Mouse (Mus musculus): ENCODE data around the gene Fam76a. TPM values are rescaled to one million over a fixed set of nuclear protein-coding genes. Genes with fewer than 3 reads are reported as not detected.
A peak's percentile ranks its signal among the peaks of the same experiment; 100 is the strongest.

Fam76a gene
- 43.9 and 47.4 TPM in 2 replicates for polyA plus RNA-seq (2015; fragmentation: Nextera tagmentation; extraction: Ambion mirVana)

- Histone ChIP-seq H3K9me3 (no peaks in the 10 kb centered on the region), H3K27ac (peak within 1 kb of the TSS; percentile 88), H3K4me1 (peaks cover 11% of the 10 kb centered on the region), H3K9ac (peak within 1 kb of the TSS; percentile 92), H3K4me3 (peak within 1 kb of the TSS; percentile 92), H3K36me3 (peaks cover 18% of the 10 kb centered on the region; the same call in 1 of the 2 replicates), H3K4me2 (peak within 1 kb of the TSS; percentile 77), H3K27me3 (no peaks in the 10 kb centered on the region)
- WGBS = under 1% methylated on average over 48 of the region's 53 CpGs
- ATAC-seq (ENCODE audit: insufficient number of reproducible peaks, low FRiP score, low TSS enrichment, low read depth) = peak; percentile 99
Measured at GRCm38 (mm10) chr4:132922558-132923008, at the start of gene Fam76a. Gene Fam76a (minus strand): TSS chr4:132922558.

- Histone ChIP-seq H3K27me3 (peaks cover 17% of the 10 kb centered on the region), H3K27ac (no peak overlapping the region), H3K9ac (no peak overlapping the region), H3K4me2 (no peak overlapping the region), H3K9me3 (no peaks in the 10 kb centered on the region), H3K36me3 (no peaks in the 10 kb centered on the region), H3K4me3 (no peak overlapping the region), H3K4me1 (peaks cover 28% of the 10 kb centered on the region)
- WGBS = 58% methylated on average over 3 of the region's 3 CpGs
- no peak for ATAC-seq (ENCODE audit: insufficient number of reproducible peaks, low FRiP score, low TSS enrichment, low read depth)
Measured at GRCm38 (mm10) chr4:132972101-132972500, 49.7 kb upstream of the Fam76a start.

GRCm38 (mm10) chr4:132971601-132972000 lies 49.2 kb upstream of the Fam76a start:
- Histone ChIP-seq H3K27me3 (peaks cover 17% of the 10 kb centered on the region), H3K4me2 (no peak overlapping the region), H3K4me1 (peaks cover 28% of the 10 kb centered on the region), H3K27ac (no peak overlapping the region), H3K4me3 (no peak overlapping the region), H3K9ac (no peak overlapping the region), H3K9me3 (no peaks in the 10 kb centered on the region), H3K36me3 (no peaks in the 10 kb centered on the region)
- 72% methylated on average over 6 of the region's 6 CpGs for WGBS
- ATAC-seq (ENCODE audit: insufficient number of reproducible peaks, low FRiP score, low TSS enrichment, low read depth) = no peak

- H3K4me3 ChIP-seq = no peak overlapping the region
- H3K9me3 ChIP-seq = no peaks in the 10 kb centered on the region
- no peak overlapping the region for H3K9ac ChIP-seq
- H3K36me3 ChIP-seq = no peaks in the 10 kb centered on the region
- WGBS = 27% methylated on average over 6 of the region's 6 CpGs
- ATAC-seq (ENCODE audit: insufficient number of reproducible peaks, low FRiP score, low TSS enrichment, low read depth) = no peak
- H3K27ac ChIP-seq = no peak overlapping the region
- no peaks in the 10 kb centered on the region; the same call in 1 of the 2 replicates for H3K27me3 ChIP-seq
- peaks cover 9% of the 10 kb centered on the region; the same call in 1 of the 2 replicates for H3K4me1 ChIP-seq
- H3K4me2 ChIP-seq = no peak overlapping the region
Measured at GRCm38 (mm10) chr4:132968105-132968938, 46.0 kb upstream of the Fam76a start.

GRCm38 (mm10) chr4:132964473-132964872 lies 42.1 kb upstream of the Fam76a start:
- H3K9me3 ChIP-seq = no peaks in the 10 kb centered on the region
- H3K27ac ChIP-seq = no peak overlapping the region
- H3K4me1 ChIP-seq = peaks cover 21% of the 10 kb centered on the region
- no peaks in the 10 kb centered on the region for H3K27me3 ChIP-seq
- no peak overlapping the region for H3K4me3 ChIP-seq
- no peak overlapping the region for H3K4me2 ChIP-seq
- no peaks in the 10 kb centered on the region for H3K36me3 ChIP-seq
- no peak overlapping the region for H3K9ac ChIP-seq
- no peak for ATAC-seq (ENCODE audit: insufficient number of reproducible peaks, low FRiP score, low TSS enrichment, low read depth)
- WGBS = 38% methylated on average over 5 of the region's 5 CpGs

- no peak overlapping the region for H3K4me3 ChIP-seq
- no peak for ATAC-seq (ENCODE audit: insufficient number of reproducible peaks, low FRiP score, low TSS enrichment, low read depth)
- no peak overlapping the region for H3K4me2 ChIP-seq
- 49% methylated on average over 3 of the region's 3 CpGs for WGBS
- no peaks in the 10 kb centered on the region for H3K9me3 ChIP-seq
- no peaks in the 10 kb centered on the region for H3K36me3 ChIP-seq
- no peak overlapping the region for H3K9ac ChIP-seq
- peaks cover 25% of the 10 kb centered on the region for H3K4me1 ChIP-seq
- H3K27me3 ChIP-seq = no peaks in the 10 kb centered on the region
- H3K27ac ChIP-seq = no peak overlapping the region
Measured at GRCm38 (mm10) chr4:132964064-132964463, 41.7 kb upstream of the Fam76a start.

- Histone ChIP-seq H3K4me2 (no peak overlapping the region), H3K36me3 (no peaks in the 10 kb centered on the region), H3K27ac (no peak overlapping the region), H3K9ac (no peak overlapping the region), H3K4me1 (peaks cover 30% of the 10 kb centered on the region), H3K9me3 (no peaks in the 10 kb centered on the region), H3K27me3 (no peaks in the 10 kb centered on the region), H3K4me3 (no peak overlapping the region)
- 25% methylated on average over 2 of the region's 2 CpGs for WGBS
- ATAC-seq (ENCODE audit: insufficient number of reproducible peaks, low FRiP score, low TSS enrichment, low read depth) = no peak
Measured at GRCm38 (mm10) chr4:132963436-132963835, 41.1 kb upstream of the Fam76a start.

GRCm38 (mm10) chr4:132962628-132963027 lies 40.3 kb upstream of the Fam76a start:
- ATAC-seq (ENCODE audit: insufficient number of reproducible peaks, low FRiP score, low TSS enrichment, low read depth) = no peak

GRCm38 (mm10) chr4:132961866-132962265 lies 39.5 kb upstream of the Fam76a start:
- no peak for ATAC-seq (ENCODE audit: insufficient number of reproducible peaks, low FRiP score, low TSS enrichment, low read depth)
- H3K4me3 ChIP-seq = no peak overlapping the region
- H3K4me1 ChIP-seq = peaks cover 27% of the 10 kb centered on the region
- no peak overlapping the region for H3K27ac ChIP-seq
- H3K27me3 ChIP-seq = no peaks in the 10 kb centered on the region
- H3K9ac ChIP-seq = no peak overlapping the region
- 76% methylated on average over 5 of the region's 5 CpGs for WGBS
- no peaks in the 10 kb centered on the region for H3K9me3 ChIP-seq
- no peaks in the 10 kb centered on the region for H3K36me3 ChIP-seq
- H3K4me2 ChIP-seq = no peak overlapping the region

More at GRCm38 (mm10) chr4:132962628-132963027, 40.3 kb upstream of the Fam76a start:
- no peaks in the 10 kb centered on the region for H3K9me3 ChIP-seq
- H3K4me2 ChIP-seq = no peak overlapping the region
- no peak overlapping the region for H3K27ac ChIP-seq
- H3K27me3 ChIP-seq = no peaks in the 10 kb centered on the region
- H3K4me3 ChIP-seq = no peak overlapping the region
- 91% methylated on average over 4 of the region's 4 CpGs for WGBS
- H3K9ac ChIP-seq = no peak overlapping the region
- H3K36me3 ChIP-seq = no peaks in the 10 kb centered on the region
- H3K4me1 ChIP-seq = peaks cover 27% of the 10 kb centered on the region

- Histone ChIP-seq H3K4me3 (no peak overlapping the region), H3K9ac (no peak overlapping the region), H3K27me3 (no peaks in the 10 kb centered on the region), H3K27ac (no peak overlapping the region), H3K9me3 (no peaks in the 10 kb centered on the region), H3K4me1 (peaks cover 27% of the 10 kb centered on the region), H3K4me2 (no peak overlapping the region), H3K36me3 (no peaks in the 10 kb centered on the region)
- 67% methylated on average over 13 of the region's 13 CpGs for WGBS
- ATAC-seq (ENCODE audit: insufficient number of reproducible peaks, low FRiP score, low TSS enrichment, low read depth) = no peak
Measured at GRCm38 (mm10) chr4:132960864-132961639, 38.7 kb upstream of the Fam76a start.

GRCm38 (mm10) chr4:132960313-132960712 lies 38.0 kb upstream of the Fam76a start:
- ATAC-seq (ENCODE audit: insufficient number of reproducible peaks, low FRiP score, low TSS enrichment, low read depth) = no peak
- no peaks in the 10 kb centered on the region for H3K27me3 ChIP-seq

GRCm38 (mm10) chr4:132959679-132960045 lies 37.3 kb upstream of the Fam76a start:
- Histone ChIP-seq H3K9ac (no peak overlapping the region), H3K9me3 (no peaks in the 10 kb centered on the region), H3K27me3 (no peaks in the 10 kb centered on the region), H3K27ac (peak overlapping the region; percentile 73), H3K4me3 (no peak overlapping the region), H3K36me3 (no peaks in the 10 kb centered on the region), H3K4me1 (peaks cover 32% of the 10 kb centered on the region), H3K4me2 (0 out of 2 replicates have a peak overlapping the region, but pooled peaks have one; percentile 19)
- no peak for ATAC-seq (ENCODE audit: insufficient number of reproducible peaks, low FRiP score, low TSS enrichment, low read depth)
- 47% methylated on average over 3 of the region's 3 CpGs for WGBS

More at GRCm38 (mm10) chr4:132960313-132960712, 38.0 kb upstream of the Fam76a start:
- no peaks in the 10 kb centered on the region for H3K36me3 ChIP-seq
- H3K4me3 ChIP-seq = no peak overlapping the region
- WGBS = 68% methylated on average over 5 of the region's 5 CpGs
- H3K4me1 ChIP-seq = peaks cover 28% of the 10 kb centered on the region
- no peaks in the 10 kb centered on the region for H3K9me3 ChIP-seq
- peak overlapping the region; percentile 73; the same call in 1 of the 2 replicates for H3K27ac ChIP-seq
- H3K4me2 ChIP-seq = no peak overlapping the region
- H3K9ac ChIP-seq = no peak overlapping the region

Measured in limb, embryonic 15.5 days (tissue).